Mouse (Mus musculus): ENCODE measurements at regions not wholly inside any gene's neighbourhood (a gene's known extent, or its start where the extent isn't known, plus 50 kb on each side); places are given as distances from the start of the nearest gene placed in this dataset.

GRCm38 (mm10) chr13:83214811-83215210 lies 289.0 kb upstream of the Mef2c start:
- no peak for ATAC-seq (ENCODE audit: low TSS enrichment)

GRCm38 (mm10) chr13:83216454-83216853 lies 287.4 kb upstream of the Mef2c start:
- no peak for ATAC-seq (ENCODE audit: low TSS enrichment)

GRCm38 (mm10) chr13:83252452-83252851 lies 251.4 kb upstream of the Mef2c start:
- no peak for ATAC-seq (ENCODE audit: low TSS enrichment)

- no peak for ATAC-seq (ENCODE audit: low TSS enrichment)
Measured at GRCm38 (mm10) chr13:83266591-83266990, 237.2 kb upstream of the Mef2c start.

DNA sequence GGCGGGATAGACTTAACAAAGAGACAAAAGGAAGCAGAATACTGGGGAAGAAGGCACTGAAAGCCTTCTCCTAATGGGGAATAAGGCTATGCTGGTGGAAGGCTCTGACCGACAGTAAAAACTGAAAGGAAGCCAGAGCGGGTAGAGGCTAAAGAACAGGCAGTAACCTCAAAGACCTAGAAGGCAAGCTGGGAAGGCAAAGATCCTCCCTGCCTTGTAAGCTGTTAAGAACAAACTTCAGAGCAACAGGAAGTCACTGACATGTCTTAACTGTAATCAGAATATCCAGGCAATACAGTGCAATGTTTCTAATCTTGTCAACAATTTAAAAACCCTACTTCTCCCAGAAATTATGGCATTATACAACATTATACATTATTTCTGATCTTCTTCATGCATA lies 235.2 kb upstream of the Mef2c start:
- ATAC-seq (ENCODE audit: low TSS enrichment), result no peak

DNA sequence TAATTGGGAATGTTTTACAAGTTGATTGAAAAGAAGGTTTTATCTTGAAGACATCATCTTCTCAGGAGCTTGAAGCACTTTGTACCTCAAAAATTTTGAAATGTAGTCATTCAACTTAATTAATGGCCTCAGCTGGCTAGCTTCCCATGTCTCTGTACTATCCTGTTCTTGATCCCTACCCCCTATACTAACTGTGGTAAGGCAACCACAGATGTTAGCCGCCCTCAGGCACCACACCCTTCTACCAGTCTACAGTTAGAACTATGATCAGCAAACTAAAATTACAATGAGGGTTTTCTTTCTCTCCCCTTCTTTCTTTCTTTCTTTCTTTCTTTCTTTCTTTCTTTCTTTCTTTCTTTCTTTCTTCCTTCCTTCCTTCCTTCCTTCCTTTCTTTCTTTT lies 225.1 kb upstream of the Mef2c start:
- no peak for ATAC-seq (ENCODE audit: low TSS enrichment)

DNA sequence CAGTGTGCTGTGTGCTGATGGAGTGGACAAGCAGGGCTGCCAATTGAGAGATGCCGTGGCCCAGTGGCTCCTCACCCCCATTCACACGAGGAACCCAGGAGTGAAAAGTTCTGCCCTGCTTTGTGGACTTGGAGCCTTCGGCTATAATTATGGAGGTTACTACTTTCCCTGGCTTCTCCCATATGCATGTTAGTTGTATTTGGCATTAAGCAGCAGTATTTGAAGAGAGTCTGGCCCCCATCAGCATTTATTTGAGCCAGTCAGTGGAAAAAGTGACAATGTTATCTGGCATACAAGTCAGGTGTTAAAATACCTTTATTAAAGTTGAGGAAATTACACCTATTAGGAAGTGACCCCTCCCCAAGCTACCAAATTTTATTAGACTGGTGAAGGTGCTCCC lies 196.1 kb upstream of the Mef2c start:
- no peak for ATAC-seq (ENCODE audit: low TSS enrichment)

DNA sequence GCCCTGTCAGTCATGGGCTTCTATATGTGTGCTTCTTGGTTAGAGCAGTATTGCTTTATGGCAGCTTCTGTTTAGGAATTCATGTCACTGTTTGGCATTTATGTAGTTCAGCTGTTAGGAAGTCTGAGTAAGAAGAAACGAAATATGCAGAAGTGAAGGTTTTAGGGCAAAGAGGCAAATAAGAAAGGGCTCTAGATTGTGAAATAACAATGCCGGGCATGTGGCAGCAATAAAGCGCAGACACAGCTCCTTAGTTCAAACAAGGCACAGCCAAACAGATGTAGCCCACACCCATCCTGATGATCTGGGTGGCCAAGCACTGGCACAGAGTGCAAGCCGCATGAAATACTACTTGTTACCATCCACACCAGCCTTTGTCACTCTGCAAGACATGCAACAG lies 175.3 kb upstream of the Mef2c start:
- ATAC-seq (ENCODE audit: low TSS enrichment), result no peak

DNA sequence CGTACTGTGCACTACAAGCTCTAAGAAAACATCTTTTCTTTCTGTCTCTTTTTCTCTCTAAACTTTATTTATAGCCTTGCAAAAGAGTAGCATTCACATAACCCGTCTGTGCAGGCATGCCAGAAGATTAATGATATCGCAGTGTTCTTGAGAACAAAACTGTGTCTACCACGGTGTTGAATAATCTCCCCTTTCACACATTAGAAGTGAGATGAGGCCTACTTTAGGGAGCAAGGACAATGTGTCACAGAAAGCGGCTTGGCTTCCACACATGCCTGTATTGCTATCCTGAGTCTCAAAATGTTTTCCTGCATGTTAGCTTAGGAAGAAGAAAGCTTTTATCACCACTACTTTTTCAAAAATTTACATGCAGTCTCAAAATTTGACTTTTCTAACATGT lies 170.1 kb upstream of the Mef2c start:
- peak; percentile 97 for ATAC-seq (ENCODE audit: low TSS enrichment)

GRCm38 (mm10) chr13:83344611-83345319 lies 159.1 kb upstream of the Mef2c start:
- no peak for ATAC-seq (ENCODE audit: low TSS enrichment)

DNA sequence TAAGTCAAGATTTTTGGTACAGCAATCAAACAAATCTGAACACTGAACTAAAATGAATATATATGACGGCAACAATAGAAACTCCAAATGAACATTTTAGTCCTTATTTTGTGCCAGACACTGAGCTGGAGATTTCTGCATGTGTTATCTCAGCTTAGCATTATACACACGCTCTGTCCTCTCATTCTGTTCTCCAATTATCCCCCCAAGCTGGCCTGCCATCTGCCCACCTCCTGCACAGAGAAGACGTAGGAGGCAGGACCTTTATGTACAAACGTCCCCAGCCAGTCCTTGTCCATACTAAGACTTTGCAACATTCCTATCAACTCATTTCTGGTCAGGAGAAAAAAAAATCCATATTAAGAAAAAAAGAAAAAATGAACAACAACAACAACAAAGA lies 148.5 kb upstream of the Mef2c start:
- peak; percentile 82 for ATAC-seq (ENCODE audit: low TSS enrichment)

DNA sequence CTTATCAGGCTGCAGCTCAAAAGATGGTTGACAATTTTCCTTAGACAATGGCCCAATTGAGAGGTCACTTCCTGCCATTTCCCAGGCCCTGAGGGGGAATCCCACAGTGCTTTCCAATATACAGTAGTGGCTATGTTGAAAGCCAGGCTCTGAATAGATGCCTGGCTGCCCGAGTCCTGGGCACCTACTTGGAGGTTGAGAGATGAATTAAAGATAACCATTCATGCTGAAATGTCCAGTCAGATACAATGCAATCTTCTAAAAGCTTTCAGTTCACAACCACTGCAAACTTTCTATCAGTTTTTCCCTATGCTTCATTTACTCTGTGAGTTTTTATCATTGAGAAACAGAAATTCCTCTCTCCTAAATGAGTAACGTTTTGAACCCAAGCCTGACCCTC lies 143.3 kb upstream of the Mef2c start:
- ATAC-seq (ENCODE audit: low TSS enrichment), result peak; percentile 14; the same call in 1 of the 2 replicates

GRCm38 (mm10) chr13:83376097-83376797 lies 127.6 kb upstream of the Mef2c start:
- ATAC-seq (ENCODE audit: low TSS enrichment), result peak; percentile 92

DNA sequence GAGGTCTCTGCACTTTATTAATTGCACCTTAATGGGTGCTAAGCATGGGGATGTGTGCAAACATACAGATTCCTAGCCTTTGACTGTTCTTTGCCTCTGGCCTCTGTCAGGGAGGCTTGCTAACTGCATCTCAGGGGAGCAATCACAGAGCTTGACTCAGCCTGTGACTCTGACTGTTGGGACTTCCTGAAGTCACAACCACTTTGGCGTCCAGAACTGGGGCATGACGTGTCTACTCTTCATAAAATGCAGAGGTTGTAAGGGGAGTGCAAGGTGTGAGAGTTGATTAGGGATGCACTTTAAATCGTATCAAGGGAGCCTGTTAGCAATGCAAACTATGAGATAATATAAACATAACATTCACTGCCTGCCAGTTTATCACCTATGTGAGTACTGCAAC lies 125.2 kb upstream of the Mef2c start:
- no peak for ATAC-seq (ENCODE audit: low TSS enrichment)

- no peak for ATAC-seq (ENCODE audit: low TSS enrichment)
Measured at GRCm38 (mm10) chr13:83382609-83383008, 121.2 kb upstream of the Mef2c start.

DNA sequence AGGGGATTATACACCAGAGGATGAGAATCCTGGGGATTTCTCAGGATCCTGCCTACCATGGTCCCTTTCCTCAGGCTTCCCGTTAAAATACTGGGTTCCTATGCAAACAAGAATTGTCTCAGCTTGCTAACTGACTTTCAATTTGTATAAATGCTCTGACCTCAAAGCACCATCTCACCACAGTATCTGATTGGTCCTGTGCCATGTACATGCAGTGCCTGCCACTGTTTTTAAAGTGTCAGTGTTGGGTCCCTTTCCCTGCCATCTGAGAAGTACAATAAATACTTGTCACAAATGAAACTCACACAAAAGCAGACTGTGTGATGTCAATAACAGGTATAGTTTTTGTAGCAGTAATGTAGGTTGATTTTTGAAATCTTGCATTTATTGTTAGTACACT lies 109.1 kb upstream of the Mef2c start:
- peak; percentile 67 for ATAC-seq (ENCODE audit: low TSS enrichment)

GRCm38 (mm10) chr13:83399381-83399780 lies 104.5 kb upstream of the Mef2c start:
- peak; percentile 57 for ATAC-seq (ENCODE audit: low TSS enrichment)

- 0 out of 2 replicates have a peak, but pooled peaks have one; percentile 13 for ATAC-seq (ENCODE audit: low TSS enrichment)
Measured at GRCm38 (mm10) chr13:83439619-83440436, 64.0 kb upstream of the Mef2c start.

DNA sequence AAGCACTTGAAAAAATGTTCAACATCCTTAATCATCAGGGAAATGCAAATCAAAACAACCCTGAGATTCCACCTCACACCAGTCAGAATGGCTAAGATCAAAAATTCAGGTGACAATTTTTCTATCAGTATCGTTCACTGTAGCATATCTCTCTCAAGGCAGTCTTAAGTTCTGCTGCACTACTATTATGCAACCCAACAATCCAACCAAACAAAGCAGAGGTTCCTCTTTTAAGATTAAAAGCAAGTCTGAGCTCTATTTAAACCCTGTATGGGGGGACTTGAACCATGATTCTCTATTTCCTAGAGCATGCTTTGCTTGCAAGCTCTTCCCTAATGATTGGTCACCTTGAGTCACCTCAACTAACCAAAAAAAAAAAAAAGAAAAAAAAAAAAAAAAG lies 59.6 kb upstream of the Mef2c start:
- no peak for ATAC-seq (ENCODE audit: low TSS enrichment)

- no peak for ATAC-seq (ENCODE audit: low TSS enrichment)
Measured at GRCm38 (mm10) chr13:83450820-83451219, 53.0 kb upstream of the Mef2c start.

GRCm38 (mm10) chr13:83452987-83453386 lies 50.8 kb upstream of the Mef2c start:
- no peak for ATAC-seq (ENCODE audit: low TSS enrichment)
